Mouse (Mus musculus) G1E-ER4 (cell line): ENCODE measurements around the gene Nectin2. TPM values are rescaled to one million over a fixed set of nuclear protein-coding genes. Genes with fewer than 3 reads are reported as not detected.

Experiments
- GATA1 ChIP-seq: IDR thresholded peaks from one replicate; pipeline ENCODE4 v1.8.0; 2012; ENCODE audit warnings: low read length, inconsistent platforms
- polyA plus RNA-seq: library from polyadenylated mRNA; stranded (reverse); fragments of >175 nt; gene quantifications from 2 replicates; pipeline ENCODE4 v1.2.3, GENCODE M21; 2012

Nectin2 gene
- polyA plus RNA-seq, 1 experiment: 58.6 TPM

DNA sequence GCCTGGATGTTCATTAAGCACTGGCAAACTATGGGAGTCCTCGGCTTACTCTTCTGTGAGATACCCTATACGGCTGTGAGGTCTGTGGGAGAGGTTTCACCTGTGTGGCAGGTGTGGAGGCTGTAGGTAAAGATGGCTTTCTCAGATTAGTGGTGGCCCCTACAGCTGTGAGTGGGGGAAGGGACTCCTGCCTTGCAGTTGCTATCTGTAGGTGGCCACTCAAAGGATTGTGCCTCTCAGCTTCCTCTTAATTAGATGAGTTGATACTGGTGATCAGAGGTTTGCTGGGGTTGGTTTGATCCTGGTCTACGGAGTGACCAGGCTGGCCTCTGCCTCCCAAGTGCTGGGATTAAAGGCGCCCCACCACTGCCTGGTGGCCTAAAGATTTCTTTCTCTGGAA, 45.8 kb downstream of the Nectin2 start:
- TF ChIP-seq GATA1: no peak

- TF ChIP-seq GATA1: no peak
Observed at GRCm38 (mm10) chr7:19702859-19703555, 47.3 kb downstream of the Nectin2 start.

DNA sequence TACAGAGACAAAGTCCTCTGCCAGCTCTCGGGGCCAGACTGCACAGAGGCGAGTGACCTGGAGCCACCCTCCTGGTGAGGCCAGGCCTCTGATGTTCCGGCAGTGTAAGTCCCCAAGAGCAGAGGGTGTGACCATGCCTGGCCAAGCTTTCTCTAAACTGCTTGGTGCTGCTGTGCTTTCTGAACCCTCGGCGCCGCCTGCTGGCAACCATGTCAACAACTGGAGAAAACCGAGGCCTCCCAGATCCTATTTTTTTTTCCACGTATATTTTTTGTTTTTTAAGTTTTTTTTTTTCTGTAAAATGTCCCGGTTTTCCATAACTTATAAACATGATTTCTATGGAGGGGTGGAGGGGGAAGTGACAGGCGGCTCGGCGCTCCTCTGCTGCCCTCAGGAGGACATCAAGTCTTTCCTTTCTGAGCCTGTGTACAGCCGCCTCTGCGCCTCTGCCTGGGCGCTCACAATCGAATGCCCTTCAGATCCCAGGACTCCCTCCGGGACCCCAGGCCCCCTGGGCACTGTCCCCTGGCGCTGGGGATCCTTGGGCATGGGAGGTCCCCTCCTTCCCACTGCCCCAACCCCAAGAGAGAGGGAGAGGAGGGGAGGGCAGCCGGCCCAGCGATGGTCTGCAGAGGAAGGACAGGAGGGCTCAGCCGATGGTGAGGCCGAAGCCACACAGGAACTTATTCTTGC, 49.1 kb downstream of the Nectin2 start:
- TF ChIP-seq GATA1: no peak

DNA sequence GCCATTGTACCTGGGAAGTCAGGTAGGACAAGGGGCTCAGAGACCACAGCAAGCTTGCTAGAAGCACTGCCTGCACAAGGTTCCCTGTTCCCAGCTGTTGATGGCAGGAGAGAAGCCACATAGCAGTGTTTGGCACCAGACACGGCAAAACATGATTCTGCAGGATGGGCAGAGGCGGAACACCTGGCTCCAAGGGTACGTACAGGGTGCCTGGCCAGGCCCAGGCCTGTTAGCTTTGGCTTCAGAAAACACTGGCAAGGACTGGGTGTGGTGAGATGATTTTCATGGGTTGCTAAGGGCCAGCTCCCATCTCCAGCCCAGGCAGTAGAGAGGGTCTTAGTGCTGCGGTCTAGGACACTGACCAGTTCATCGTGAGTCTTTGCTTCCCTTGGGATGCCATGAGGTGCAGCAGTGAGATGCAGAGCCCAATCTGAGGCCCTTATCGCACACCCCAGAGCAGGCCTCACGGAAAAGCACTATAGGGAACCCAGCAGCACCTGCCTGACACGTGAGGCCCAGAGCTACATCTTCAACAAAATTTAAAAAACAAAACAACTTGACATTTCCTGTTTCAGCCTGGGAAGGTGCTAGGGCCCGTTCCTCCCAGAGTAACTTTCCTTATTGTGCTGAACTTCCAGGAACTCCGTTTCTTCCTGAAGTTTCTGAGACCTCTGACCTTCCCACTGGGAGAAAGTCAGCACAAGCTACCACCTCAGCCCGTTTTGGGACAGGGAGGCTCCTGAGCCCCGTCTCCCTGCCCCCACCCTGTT, 49.8 kb downstream of the Nectin2 start:
- no peak for TF ChIP-seq GATA1

DNA sequence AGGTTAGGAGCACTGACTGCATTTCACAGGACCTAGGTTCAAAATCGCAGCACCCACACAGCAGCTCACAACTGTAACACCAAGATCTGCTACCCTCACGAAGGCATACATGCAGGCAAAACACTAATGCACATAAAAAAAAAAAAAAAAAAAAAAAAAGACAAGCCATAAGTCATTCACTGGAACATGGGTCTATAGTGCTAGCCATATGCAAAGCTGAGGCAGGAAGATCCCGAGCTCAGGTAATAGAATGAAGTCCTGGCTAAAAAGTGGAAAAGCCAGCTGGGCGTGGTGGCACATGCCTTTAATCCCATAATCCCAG, 50.5 kb downstream of the Nectin2 start:
- TF ChIP-seq GATA1: no peak

DNA sequence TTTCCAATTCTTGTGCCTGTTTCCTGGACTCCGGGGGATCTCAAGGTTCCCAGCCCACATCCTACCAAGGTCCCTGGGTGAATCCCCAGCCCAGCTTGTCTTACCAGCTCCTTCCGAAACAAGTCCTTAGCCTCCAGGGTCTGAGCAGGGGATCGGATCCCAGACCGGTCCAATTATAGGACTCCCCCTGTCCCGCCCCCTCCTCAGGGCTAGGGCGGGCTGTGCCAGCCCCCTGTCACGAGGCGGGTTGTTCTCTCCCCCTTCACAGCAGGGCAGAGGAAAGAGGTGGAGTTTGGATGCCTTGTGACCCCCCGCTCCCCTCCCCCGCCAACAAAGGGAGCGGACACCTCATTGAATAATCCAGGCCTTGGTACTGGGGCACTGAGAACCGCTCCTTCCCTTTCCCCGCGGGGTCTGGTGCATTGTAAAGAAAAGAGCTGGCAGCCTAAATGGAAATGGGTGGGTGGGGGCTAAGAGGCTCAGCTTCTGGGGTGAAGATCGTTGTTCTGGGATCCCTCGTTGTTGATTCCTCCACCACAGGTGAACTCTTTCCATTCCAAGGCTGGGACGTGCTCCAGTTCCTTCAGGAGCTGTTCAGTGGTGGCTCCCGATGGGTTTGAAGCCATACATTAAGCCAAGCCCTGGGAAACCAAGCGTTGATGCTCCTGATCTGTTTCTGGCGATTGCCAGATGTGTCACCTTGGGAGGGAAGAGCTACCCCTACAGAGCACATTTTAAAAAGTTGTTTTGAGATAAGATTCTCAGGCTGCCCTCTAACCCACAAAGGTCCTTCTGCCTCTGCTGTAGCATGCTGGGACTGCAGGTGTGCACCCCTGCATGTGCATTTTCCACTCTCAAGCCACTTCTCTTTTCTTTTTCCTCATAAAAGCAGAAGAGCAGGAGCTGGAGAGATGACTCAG, 51.1 kb downstream of the Nectin2 start, which contains the start of gene Apoe:
TSS of gene Apoe (minus strand) at position 282 of the 920 bp plus-strand sequence.
- no peak for TF ChIP-seq GATA1

GRCm38 (mm10) chr7:19697949-19698906, 52.1 kb downstream of the Nectin2 start:
- no peak for TF ChIP-seq GATA1

- no peak for TF ChIP-seq GATA1
Observed at GRCm38 (mm10) chr7:19696336-19696873, 53.9 kb downstream of the Nectin2 start.

- no peak for TF ChIP-seq GATA1
Observed at GRCm38 (mm10) chr7:19695881-19696280, 54.4 kb downstream of the Nectin2 start.

DNA sequence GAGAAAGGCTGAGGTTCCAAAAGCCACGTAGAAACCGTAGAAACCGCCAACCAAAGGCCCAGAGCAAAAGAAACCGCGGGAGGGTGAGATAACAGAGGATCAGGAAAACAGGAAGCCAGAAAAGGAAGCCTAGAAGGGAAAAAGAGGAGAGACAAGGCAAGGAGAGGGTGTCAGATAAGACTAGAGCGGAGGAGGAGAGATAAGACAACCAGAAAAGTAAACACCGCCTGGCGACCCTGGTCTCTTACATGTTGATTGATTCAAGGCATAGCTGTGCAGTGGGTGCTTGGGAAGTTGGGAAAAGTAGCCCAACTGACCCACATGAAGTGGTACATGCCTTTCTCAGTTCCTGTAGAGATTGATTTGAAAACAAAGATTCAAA, 55.1 kb downstream of the Nectin2 start:
- TF ChIP-seq GATA1: peak; percentile 89

DNA sequence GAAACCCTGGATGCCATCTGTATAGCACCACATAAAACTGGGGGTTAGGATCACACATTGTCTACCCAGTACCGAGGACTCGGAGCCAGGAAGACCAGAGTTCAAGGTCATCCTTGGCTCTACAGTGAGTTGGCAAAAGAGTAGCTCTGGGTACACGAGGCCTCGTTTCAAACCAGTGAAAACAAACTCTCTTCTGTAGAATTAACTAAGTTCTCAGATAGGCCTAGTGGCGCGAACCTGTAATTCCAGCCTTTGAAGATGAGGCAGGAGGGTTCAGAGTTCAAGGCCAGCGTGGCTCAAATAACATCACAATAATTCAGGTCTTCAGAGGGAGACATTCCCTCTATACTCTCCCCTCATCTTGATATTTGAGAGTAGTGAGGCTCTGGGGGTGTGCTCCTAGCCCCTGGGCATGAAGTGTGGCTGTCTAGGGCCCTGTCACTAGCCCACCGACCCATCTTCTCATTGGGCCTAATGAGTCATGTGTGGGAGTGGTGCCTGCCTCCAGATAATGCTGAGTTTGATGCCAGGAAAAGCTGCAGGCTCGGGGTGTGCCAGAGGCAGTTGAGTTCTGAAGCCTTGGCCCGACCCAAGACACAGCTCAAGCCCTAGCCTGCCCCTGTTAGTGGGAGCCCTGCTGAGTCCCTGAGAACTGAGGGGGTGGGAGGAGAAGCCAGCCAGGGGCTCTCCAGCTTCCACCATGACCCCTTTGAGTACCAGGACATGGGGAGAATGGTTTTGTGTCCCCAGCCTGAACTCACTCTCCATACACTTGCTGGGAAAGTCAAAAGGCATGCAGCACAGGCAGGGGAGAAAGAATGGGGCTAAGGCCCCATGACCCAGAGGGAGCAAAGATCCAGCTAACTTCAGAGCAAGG, 55.7 kb downstream of the Nectin2 start:
- TF ChIP-seq GATA1: no peak

DNA sequence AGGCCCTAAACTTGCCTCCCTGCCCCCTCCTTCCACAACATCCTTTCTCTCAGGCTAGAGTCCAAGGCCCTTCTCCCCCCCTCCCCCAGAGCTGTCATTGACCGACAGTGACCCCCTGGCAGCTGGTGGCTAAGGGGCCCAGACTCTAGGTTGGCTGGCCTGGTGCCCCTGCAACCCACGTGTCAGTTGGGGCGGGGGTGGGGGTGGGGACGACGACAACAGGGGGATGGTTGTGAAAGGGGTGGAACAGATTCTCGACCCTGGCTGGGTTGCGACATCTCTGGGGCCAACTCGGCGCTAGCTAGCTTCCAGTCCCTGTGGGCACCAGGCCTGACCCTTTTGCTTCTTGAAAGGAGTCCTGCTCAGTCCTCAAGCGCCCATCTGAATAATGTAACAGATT, 56.9 kb downstream of the Nectin2 start:
- TF ChIP-seq GATA1: no peak

GRCm38 (mm10) chr7:19691873-19692865, 58.1 kb downstream of the Nectin2 start, which contains the start of gene Apoc1:
Apoc1 (minus strand) TSS chr7:19692660.
- TF ChIP-seq GATA1: no peak
